Mouse (Mus musculus) cerebellum, postnatal 10 days (tissue): ENCODE measurements around the gene Kdsr.
A peak's percentile ranks its signal among the peaks of the same experiment; 100 is the strongest.

Experiments
- DNase-seq, 2 experiments: peaks; one replicate each; pipeline ENCODE4 v3.0.0; 2021; ENCODE audit warnings: mixed read lengths in 2 of 2

The Kdsr gene

DNA sequence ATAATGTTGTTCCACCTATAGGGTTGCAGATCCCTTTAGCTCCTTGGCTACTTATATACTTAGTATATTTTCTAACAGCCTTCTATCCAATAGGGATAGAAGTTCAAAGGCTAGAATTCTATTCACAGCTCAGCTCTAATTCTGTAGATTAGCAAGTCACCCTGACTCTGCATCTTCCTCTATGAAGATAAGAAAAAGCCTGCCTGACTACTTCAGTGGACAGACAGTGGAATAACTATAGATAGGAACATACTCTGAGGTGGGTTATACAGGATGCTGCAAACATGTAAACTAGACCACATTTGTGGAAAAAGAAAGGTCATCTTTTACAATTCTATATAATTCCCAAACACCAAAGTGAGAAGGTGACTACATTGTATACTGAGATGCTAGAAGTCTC, 66.9 kb downstream of the Kdsr start:
- no peak for DNase-seq

- DNase-seq: peak; percentile 68 to 69
These were observed 68.6 kb downstream of the Kdsr start for GRCm38 (mm10) chr1:106690887-106691286.

DNA sequence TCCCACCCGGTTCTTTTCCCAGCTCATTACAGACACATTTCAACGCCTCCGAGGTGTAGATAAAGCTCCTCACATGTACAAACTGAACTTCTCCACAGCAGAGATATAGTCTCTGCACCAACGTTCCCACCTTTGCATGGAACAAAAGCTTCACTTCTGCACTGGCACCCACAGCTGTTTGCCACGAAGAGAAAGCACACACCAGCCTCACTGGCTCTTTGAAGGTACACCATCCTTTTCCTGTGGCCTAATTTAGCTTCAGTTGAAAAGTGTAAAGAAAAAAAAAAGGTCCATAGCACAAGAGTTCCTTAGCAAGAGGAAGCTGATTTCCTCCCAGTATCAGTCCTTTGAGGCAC, 71.4 kb downstream of the Kdsr start:
- DNase-seq: no peak

DNA sequence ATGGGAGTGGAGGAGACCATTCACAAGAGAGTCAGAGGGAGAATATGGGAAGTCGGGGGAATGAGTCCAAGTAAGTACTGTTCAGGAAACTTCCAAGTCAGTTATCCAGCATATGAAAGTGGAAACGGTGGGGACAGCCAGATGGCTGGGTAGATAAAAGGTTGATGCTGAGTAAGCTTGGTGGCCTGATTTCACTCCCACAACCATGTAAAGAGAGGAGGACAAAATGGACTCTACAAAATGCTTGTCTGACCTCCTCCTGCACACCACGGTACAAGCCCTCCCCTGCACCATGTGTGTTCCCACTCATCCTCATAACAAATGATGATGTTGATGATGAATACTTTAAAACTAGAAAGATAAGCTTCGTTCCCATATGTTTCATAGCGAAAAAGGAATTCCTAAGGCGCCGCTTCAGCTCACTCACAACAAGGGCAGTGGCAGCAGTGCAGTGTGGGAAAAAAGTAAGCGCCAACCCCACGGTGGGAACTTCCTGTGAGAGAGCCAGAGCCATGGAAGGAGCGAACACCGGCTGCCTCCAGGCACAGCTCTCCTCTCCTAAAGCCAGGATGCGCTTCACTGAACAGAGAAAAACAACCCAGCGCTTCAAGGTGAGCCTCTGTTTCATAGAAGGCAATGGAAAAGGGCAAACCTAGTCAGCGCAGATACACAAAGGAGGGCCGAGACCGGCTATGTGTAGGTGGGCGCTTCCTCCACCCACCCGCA, 71.9 kb downstream of the Kdsr start:
- peak in 1 of 2 experiments; percentile 17 for DNase-seq

DNA sequence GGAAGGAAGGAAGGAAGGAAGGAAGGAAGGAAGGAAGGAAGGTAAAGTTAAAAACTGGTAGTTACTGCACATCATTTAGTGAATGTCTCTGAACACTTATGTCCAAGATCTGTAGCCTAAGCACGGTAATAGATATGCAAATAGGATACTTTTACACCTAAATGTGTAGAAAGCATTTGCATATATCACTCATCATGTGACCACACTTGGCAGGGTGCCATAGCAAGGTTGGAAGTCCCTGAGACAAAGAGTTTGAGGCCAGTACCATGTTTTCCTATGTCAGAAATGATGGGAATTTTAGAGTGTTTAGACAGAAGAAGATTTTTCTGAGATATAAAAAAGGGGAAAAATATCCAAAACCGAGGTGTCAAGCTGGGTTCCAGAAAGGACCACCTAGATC, 73.8 kb downstream of the Kdsr start:
- DNase-seq: no peak

GRCm38 (mm10) chr1:106684546-106684945, 75.0 kb downstream of the Kdsr start:
- DNase-seq: no peak

GRCm38 (mm10) chr1:106682829-106683228, 76.7 kb downstream of the Kdsr start:
- no peak for DNase-seq

DNA sequence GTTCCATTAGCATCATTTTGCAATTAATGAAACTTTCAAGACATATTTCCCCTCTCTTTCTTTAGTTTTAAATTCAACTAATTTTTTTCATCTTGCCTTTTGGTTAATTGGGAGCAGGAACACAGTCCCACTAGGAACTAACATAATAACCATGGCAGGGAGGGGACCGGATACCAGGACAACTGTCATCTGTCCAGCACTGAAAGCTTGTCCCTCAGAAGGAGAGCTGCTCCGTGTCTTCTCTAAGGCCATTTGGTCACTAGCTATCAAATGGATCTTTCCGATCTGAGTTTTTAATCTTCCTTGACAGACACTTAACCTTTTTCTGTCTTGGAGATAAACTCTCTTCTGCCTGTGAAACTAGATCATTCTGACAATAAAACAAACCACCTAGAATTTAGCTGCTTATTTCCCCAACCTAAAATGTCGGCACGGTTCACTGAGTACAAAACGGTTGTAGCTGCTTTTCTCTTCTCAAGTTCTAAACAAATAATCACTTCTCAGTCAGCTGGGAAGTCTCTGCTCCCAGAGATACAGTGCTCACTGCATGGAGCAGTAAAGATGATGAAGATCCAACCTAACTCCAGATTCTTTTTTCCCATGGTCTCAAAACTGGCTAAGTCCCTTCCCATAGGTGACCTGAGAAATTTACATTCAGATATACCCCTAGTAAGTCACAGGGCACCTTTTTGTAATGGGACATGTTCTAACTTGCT, 79.6 kb downstream of the Kdsr start:
- no peak for DNase-seq

DNA sequence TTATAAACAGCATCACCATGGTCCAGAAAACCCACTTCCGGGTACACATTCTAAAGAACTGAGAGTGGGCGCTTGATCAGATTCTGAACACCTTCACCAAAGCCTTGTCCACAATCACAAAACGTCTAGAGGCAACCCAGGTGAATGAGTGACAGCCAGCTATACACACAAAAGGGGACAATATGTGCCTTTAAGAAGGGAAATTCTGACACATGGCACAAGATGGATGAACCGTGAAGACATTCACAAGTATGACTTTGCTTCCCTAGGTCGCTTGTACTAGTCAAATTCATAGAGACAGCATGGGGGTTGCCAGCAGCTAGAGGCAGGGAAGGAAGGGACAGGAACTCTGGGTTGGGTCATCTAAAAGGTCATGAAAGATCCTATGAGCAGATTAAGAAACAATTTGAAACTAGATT, 81.5 kb downstream of the Kdsr start:
- DNase-seq: no peak
